Mouse (Mus musculus) mature B cell (primary cell): ENCODE measurements around the gene Tnfsf12.
"Not testable (repeated sequence)": the region's sequence is repeated elsewhere in the genome, so short reads cannot be mapped to it uniquely, and the experiment has no call there.

ENCODE experiments used
- in situ Hi-C: fragments of 300-500 bp; cut with MboI; formaldehyde crosslinking; loops from 2 replicates; pipeline ENCODE4 v1.14.3; 2019

Tnfsf12 gene

GRCm38 (mm10) chr11:69695361-69696181, at the start of gene Tnfsf12, which contains the start of gene Tnfsfm13:
Tnfsf12 (minus strand) TSS chr11:69695849.
Tnfsfm13 (minus strand) TSS chr11:69696098.
- in situ Hi-C loops = no loop called here

GRCm38 (mm10) chr11:69731408-69731807, 35.8 kb upstream of the Tnfsf12 start:
- in situ Hi-C loops = not testable (repeated sequence)

- in situ Hi-C loops = no loop called here
These were observed 33.4 kb upstream of the Tnfsf12 start for GRCm38 (mm10) chr11:69729063-69729462.

DNA sequence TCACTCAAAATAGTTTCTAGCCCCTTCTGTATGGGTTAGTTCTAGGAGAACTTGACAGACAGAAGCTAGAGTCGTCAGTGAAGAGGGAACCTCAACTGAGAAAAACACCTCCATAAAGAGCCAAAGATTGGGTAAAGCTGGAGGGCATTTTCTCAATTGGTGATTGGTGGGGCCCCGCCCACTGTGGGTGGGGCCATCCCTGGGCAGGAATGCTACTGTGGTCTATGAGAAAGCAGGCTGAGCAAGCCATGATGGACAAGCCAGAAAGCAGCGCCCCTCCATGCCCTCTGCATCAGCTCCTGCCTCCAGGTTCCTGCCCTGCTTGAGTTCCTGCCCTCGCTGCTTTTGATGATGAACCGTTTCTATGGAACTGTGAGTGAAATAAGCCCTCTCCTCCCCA, 30.3 kb upstream of the Tnfsf12 start:
- in situ Hi-C loops = no loop called here

- in situ Hi-C loops = no loop called here
These were observed 27.4 kb upstream of the Tnfsf12 start for GRCm38 (mm10) chr11:69723074-69723473.

DNA sequence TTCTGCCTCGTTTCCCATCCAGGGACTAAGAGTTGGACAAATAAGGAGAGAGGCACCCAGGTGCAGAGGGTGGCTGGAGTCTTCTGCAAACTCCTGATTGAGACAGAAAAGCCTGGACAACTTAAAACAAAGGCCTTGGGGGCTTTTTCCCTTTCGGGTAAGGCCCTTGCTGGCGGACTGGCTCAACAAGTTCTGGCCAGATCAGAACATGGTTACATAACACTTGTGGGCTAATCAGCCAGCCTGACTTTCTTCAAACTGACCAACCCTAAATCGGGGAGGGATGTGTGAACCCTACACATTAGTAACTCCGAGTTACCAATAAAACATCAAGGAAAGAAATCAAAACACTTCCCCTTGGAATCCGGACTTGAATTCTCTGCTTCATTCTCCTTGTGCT, 25.2 kb upstream of the Tnfsf12 start:
- in situ Hi-C loops = no loop called here

- in situ Hi-C loops = no loop called here
These were observed 23.8 kb upstream of the Tnfsf12 start for GRCm38 (mm10) chr11:69719423-69719822.

- in situ Hi-C loops = no loop called here
These were observed 23.0 kb upstream of the Tnfsf12 start for GRCm38 (mm10) chr11:69718661-69719060.

DNA sequence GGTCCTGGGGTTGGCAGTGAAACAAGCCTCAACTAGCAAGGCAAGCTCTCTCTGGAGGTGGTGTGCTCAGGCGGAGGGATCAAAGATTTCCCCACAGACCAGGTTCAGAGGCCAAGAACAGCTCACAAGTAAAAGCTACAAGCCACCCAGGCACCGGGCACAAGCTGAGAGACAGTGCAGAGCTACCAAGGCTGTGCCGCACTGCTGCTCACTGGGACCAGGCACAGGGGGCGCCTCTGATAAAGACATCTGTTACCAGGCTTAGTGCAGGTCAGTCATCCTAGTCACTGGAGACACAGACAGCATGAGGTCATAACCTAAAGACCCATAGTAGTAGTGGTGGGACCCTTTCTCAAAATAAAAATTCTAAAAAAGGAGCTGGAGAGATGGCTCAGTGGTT, 21.3 kb upstream of the Tnfsf12 start:
- in situ Hi-C loops = no loop called here

- in situ Hi-C loops = no loop called here
These were observed 20.3 kb upstream of the Tnfsf12 start for GRCm38 (mm10) chr11:69715929-69716328.

- in situ Hi-C loops = no loop called here
These were observed 19.8 kb upstream of the Tnfsf12 start for GRCm38 (mm10) chr11:69715482-69715881.

GRCm38 (mm10) chr11:69714636-69715329, 19.1 kb upstream of the Tnfsf12 start:
- in situ Hi-C loops = no loop called here

DNA sequence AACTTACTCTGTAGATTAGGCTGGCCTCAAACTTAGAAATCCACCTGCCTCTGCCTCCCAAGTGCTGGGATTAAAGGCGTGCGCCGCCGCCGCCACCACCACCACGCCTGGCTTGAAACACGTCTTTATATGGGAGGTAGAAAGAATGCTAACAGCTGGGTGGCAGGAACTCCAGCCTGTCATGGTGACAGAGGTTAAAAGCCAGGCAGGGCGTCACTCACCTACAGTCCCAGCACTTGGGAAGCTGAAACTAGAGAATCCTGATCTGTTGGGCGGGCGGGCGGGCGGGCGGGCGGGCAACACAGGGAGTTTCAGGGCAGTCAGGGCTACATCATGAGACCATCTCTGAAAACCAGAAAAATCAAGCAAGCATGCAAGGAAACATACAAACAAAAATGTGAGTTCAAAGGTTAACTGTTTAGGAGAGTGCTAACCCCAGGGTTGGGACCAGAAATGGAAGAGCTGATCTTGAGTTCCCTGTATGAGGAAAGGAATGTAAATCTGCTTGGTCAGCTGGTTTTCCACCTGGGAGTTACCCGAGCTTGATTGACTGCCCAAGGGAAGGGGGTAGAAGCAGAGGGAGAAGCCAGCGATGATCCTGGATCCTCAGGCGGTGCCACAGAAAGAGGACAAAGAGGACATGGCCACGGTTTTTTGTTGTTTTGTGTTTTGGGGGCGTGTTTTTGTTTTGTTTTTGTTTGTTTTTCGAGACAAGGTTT, 17.5 kb upstream of the Tnfsf12 start:
- in situ Hi-C loops = no loop called here

- in situ Hi-C loops = no loop called here
These were observed 15.4 kb upstream of the Tnfsf12 start for GRCm38 (mm10) chr11:69711082-69711481.

- in situ Hi-C loops = no loop called here
These were observed 14.8 kb upstream of the Tnfsf12 start for GRCm38 (mm10) chr11:69710470-69710869.

GRCm38 (mm10) chr11:69709554-69710446, 14.2 kb upstream of the Tnfsf12 start:
- in situ Hi-C loops = no loop called here

DNA sequence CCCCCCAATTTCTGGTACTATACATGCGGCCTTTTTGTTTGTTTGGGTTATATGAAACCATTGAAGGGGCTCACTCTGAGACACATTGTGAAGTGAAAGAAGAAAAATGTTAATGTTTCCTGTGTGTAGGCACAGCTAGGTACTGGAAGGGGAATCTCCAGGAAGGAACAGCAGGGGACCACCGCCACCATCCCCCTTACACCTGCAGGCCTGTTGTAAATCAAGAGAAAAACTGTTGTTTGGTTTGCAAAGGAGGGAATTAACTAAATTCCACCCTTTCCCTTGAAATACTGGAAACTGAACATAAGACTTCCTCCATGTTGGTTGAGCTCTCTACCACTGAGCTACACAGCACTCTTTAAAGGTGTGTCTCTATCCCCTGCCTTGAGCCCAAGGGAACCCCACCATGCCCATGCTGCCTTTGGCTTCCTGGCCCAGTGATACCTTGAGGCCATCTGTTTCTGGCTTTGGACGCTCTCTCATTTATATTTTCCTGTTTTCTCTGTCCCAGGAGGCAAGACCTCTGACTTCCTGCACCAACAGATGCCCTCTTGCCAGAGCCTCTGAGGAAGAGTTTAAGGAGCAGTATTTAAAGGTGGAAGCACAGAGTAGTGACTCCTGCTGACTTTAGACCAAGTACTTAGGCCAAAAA, 13.1 kb upstream of the Tnfsf12 start:
- in situ Hi-C loops = no loop called here

DNA sequence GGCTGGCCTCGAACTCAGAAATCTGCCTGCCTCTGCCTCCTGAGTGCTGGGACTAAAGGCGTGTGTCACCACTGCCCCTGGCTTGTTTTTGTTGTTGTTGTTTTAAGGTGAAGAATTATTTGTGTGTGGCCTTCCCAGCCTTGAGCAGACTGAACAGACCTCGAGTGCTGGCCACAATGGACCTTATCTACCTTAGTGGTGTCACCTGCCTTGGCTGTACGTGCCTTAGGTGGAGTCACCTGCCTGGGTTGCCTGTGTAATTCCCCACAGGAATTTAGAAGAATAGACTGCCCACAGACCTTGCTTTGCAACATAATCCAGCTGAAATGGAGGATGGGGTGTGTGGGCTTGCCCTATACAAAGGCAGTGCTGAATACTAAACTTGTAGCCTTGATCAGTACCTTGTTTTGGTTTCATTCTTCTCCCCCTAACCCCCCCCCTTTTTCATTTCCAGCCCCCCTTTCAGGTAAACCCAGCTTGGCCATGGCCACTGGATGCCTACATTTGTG, 12.3 kb upstream of the Tnfsf12 start:
- in situ Hi-C loops = no loop called here

DNA sequence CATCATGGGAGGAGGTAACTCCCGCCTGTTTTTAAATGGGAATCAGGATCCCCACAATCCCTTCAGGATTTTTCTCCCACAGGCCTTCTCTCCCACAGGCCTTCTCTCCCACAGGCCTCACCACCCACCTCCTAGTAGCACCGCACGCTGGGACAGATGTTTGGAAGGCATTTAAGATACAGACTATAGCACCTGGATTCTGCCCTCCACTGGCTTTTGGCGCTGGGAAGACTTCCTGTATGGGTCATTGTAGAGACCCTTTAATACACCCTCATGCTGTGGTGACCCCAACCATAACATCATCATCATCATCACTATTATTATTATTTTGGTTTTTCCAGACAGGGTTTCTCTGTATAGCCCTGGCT, 11.8 kb upstream of the Tnfsf12 start:
- in situ Hi-C loops = no loop called here

DNA sequence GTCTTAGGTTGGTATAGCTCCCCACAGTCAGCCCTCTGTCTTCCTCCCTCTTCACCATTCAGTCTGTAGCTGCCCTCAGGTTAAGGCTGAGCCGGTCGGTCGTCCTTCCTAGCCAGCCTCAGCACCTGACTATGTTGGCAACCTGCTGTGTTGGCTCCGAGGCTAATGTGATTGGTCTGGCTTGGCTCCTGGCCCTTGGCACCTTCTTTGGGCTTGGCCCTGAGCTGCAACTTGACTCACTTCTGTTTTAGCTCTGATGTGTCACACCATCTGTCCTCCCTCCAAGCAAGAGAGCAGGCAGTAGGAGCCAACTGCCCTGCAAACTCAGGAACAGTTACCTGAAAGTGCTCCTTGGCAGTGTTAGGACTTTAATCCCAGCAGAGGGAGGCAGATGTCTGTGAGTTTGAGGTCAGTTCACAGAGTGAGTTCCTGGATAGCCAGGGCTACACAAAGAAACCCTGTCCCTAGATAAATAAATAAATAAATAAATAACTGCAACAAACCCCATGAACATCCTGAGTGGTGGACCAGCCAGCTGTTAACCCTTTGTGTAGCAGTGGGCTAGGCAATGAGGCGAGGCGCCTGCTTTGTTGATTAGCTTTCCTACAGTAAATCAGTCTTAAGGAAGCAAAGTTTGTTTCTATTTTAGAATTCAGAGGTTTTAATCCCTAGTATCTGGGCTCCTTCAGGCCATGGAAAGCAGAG, 11.3 kb upstream of the Tnfsf12 start:
- in situ Hi-C loops = no loop called here
